Mouse (Mus musculus) MEL (cell line): ENCODE measurements around the gene Gltp. TPM values are rescaled to one million over a fixed set of nuclear protein-coding genes. Genes with fewer than 3 reads are reported as not detected.
A peak's percentile ranks its signal among the peaks of the same experiment; 100 is the strongest.

Source experiments
- DNase-seq: peaks from one replicate; pipeline ENCODE4 v3.0.0; 2011; ENCODE audit warnings: low read depth, low spot score
- H3K27ac ChIP-seq: 2 replicates; pipeline ENCODE4 v1.5.1; 2012; ENCODE audit warnings: low read depth, mild to moderate bottlenecking, control low read depth, low read length, moderate library complexity; ENCODE audit not compliant: control insufficient read depth
- H3K27me3 ChIP-seq, 2 experiments: fragments of 150-350 bp in 1 of 2; sonication (generic) in 1 of 2; 2 replicates each; pipeline ENCODE4 v1.6.1; 2012; ENCODE audit warnings: low read length in 2 of 2, mild to moderate bottlenecking in 2 of 2, improper control_type of control experiment in 1 of 2, moderate library complexity in 1 of 2; ENCODE audit not compliant: insufficient read depth in 2 of 2, control insufficient read depth in 1 of 2
- H3K36me3 ChIP-seq, 2 experiments: 2 replicates each; pipeline ENCODE4 v1.6.1; 2012 to 2014; ENCODE audit warnings: low read length in 2 of 2, improper control_type of control experiment in 1 of 2, inconsistent platforms in 1 of 2, mild to moderate bottlenecking in 1 of 2; ENCODE audit not compliant: insufficient read depth in 2 of 2, control insufficient read depth in 1 of 2
- H3K4me1 ChIP-seq, 2 experiments: fragments of 150-350 bp in 1 of 2; sonication (generic) in 1 of 2; 2 replicates each; pipeline ENCODE4 v1.6.1; 2012; ENCODE audit warnings: low read length in 2 of 2, improper control_type of control experiment in 1 of 2, mild to moderate bottlenecking in 1 of 2; ENCODE audit not compliant: insufficient read depth in 2 of 2, control insufficient read depth in 1 of 2
- H3K4me3 ChIP-seq, 2 experiments: fragments of 150-350 bp in 1 of 2; sonication (generic) in 1 of 2; 2 replicates each; pipeline ENCODE4 v1.5.1; 2012; ENCODE audit warnings: low read depth in 2 of 2, low read length in 2 of 2, mild to moderate bottlenecking in 2 of 2, moderate library complexity in 2 of 2, control low read depth in 1 of 2, improper control_type of control experiment in 1 of 2; ENCODE audit not compliant: control insufficient read depth in 1 of 2, insufficient read depth in 1 of 2
- H3K79me2 ChIP-seq: 2 replicates; pipeline ENCODE4 v1.6.1; 2012; ENCODE audit warnings: mild to moderate bottlenecking, low read length, moderate library complexity; ENCODE audit not compliant: control insufficient read depth, poor library complexity, insufficient read depth
- H3K9ac ChIP-seq: 2 replicates; pipeline ENCODE4 v1.6.1; 2012; ENCODE audit warnings: low read depth, mild to moderate bottlenecking, control low read depth, low read length, moderate library complexity; ENCODE audit not compliant: control insufficient read depth, poor library complexity, severe bottlenecking
- H3K9me3 ChIP-seq: fragments of 150-350 bp; sonication (generic); replicated peaks from 2 replicates; pipeline ENCODE4 v1.6.1; 2012; ENCODE audit warnings: mild to moderate bottlenecking, low read length, improper control_type of control experiment, moderate library complexity; ENCODE audit not compliant: insufficient read depth
- BHLHE40 ChIP-seq: IDR thresholded peaks from 2 replicates; pipeline ENCODE4 v1.6.1; 2012; ENCODE audit warnings: low read depth, mild to moderate bottlenecking, inconsistent platforms, low read length, improper control_type of control experiment, borderline replicate concordance
- CHD1 ChIP-seq: IDR thresholded peaks from 2 replicates; pipeline ENCODE4 v1.6.1; 2012; ENCODE audit warnings: low read depth, mild to moderate bottlenecking, inconsistent platforms, low read length, improper control_type of control experiment
- CHD2 ChIP-seq: IDR thresholded peaks from 2 replicates; pipeline ENCODE4 v1.6.1; 2011; ENCODE audit warnings: low read length, improper control_type of control experiment
- ELF1 ChIP-seq: IDR thresholded peaks from 2 replicates; pipeline ENCODE4 v1.6.1; 2014; ENCODE audit warnings: low read depth, mild to moderate bottlenecking, inconsistent platforms, low read length, improper control_type of control experiment, moderate library complexity
- EP300 ChIP-seq, 2 experiments: IDR thresholded peaks; 2 replicates each; pipeline ENCODE4 v1.6.1; 2011; ENCODE audit warnings: improper control_type of control experiment in 2 of 2, low read length in 2 of 2, low read depth in 1 of 2, mild to moderate bottlenecking in 1 of 2
- GATA1 ChIP-seq: IDR thresholded peaks from 2 replicates; pipeline ENCODE4 v1.6.1; 2011; ENCODE audit warnings: low read depth, low read length, improper control_type of control experiment
- HCFC1 ChIP-seq: IDR thresholded peaks from 2 replicates; pipeline ENCODE4 v1.6.1; 2012; ENCODE audit warnings: low read depth, mild to moderate bottlenecking, inconsistent platforms, low read length, improper control_type of control experiment, moderate library complexity
- JUND ChIP-seq: IDR thresholded peaks from 2 replicates; pipeline ENCODE4 v1.6.1; 2011; ENCODE audit warnings: low read depth, mild to moderate bottlenecking, improper control_type of control experiment, low read length
- MAFK ChIP-seq: IDR thresholded peaks from 2 replicates; pipeline ENCODE4 v1.6.1; 2011; ENCODE audit warnings: low read depth, mild to moderate bottlenecking, low read length, improper control_type of control experiment, borderline replicate concordance
- MAX ChIP-seq: IDR thresholded peaks from 2 replicates; pipeline ENCODE4 v1.6.1; 2011; ENCODE audit warnings: low read length, improper control_type of control experiment
- MAZ ChIP-seq: IDR thresholded peaks from 2 replicates; pipeline ENCODE4 v1.6.1; 2012; ENCODE audit warnings: low read depth, mild to moderate bottlenecking, inconsistent platforms, low read length, improper control_type of control experiment
- MEF2A ChIP-seq: IDR thresholded peaks from 2 replicates; pipeline ENCODE4 v1.6.1; 2014; ENCODE audit warnings: low read depth, mild to moderate bottlenecking, inconsistent platforms, low read length, improper control_type of control experiment; ENCODE audit not compliant: poor library complexity, insufficient replicate concordance, severe bottlenecking; ENCODE audit errors: extremely low read depth
- MXI1 ChIP-seq: IDR thresholded peaks from 2 replicates; pipeline ENCODE4 v1.6.1; 2011; ENCODE audit warnings: mild to moderate bottlenecking, low read depth, low read length, improper control_type of control experiment
- MYB ChIP-seq: IDR thresholded peaks from 2 replicates; pipeline ENCODE4 v1.6.1; 2011; ENCODE audit warnings: mild to moderate bottlenecking, low read depth, low read length, improper control_type of control experiment
- MYC ChIP-seq: IDR thresholded peaks from 2 replicates; pipeline ENCODE4 v1.6.1; 2011; ENCODE audit warnings: low read depth, mild to moderate bottlenecking, low read length, improper control_type of control experiment, moderate library complexity
- NELFE ChIP-seq: IDR thresholded peaks from 2 replicates; pipeline ENCODE4 v1.6.1; 2011; ENCODE audit warnings: low read depth, low read length, improper control_type of control experiment
- POLR2A ChIP-seq, 2 experiments: IDR thresholded peaks; 2 replicates each; pipeline ENCODE4 v1.6.1; 2011 to 2012; ENCODE audit warnings: low read length in 2 of 2, mild to moderate bottlenecking in 2 of 2, control low read depth in 1 of 2, improper control_type of control experiment in 1 of 2, low read depth in 1 of 2, moderate library complexity in 1 of 2; ENCODE audit not compliant: control insufficient read depth in 1 of 2, insufficient read depth in 1 of 2, poor library complexity in 1 of 2
- POLR2AphosphoS2 ChIP-seq: IDR thresholded peaks from 2 replicates; pipeline ENCODE4 v1.6.1; 2011; ENCODE audit warnings: low read length, improper control_type of control experiment
- POLR2AphosphoS5 ChIP-seq: IDR thresholded peaks from 2 replicates; pipeline ENCODE4 v1.6.1; 2012; ENCODE audit warnings: low read depth, borderline replicate concordance, mild to moderate bottlenecking, inconsistent platforms, low read length, moderate library complexity, mixed read lengths
- RAD21 ChIP-seq: IDR thresholded peaks from 2 replicates; pipeline ENCODE4 v1.6.1; 2011; ENCODE audit warnings: mild to moderate bottlenecking, low read depth, low read length, improper control_type of control experiment
- SIN3A ChIP-seq: IDR thresholded peaks from 2 replicates; pipeline ENCODE4 v1.6.1; 2012; ENCODE audit warnings: low read length, improper control_type of control experiment, inconsistent platforms
- TAL1 ChIP-seq: IDR thresholded peaks from 2 replicates; pipeline ENCODE4 v1.6.1; 2012; ENCODE audit warnings: mild to moderate bottlenecking, inconsistent platforms, low read length, moderate library complexity, mixed read lengths
- TBP ChIP-seq: IDR thresholded peaks from 2 replicates; pipeline ENCODE4 v1.8.0; 2011; ENCODE audit warnings: low read depth, low read length, improper control_type of control experiment
- TCF12 ChIP-seq: IDR thresholded peaks from 2 replicates; pipeline ENCODE4 v1.6.1; 2014; ENCODE audit warnings: low read depth, mild to moderate bottlenecking, inconsistent platforms, low read length, improper control_type of control experiment, moderate library complexity
- UBTF ChIP-seq: IDR thresholded peaks from 2 replicates; pipeline ENCODE4 v1.6.1; 2012; ENCODE audit warnings: low read depth, mild to moderate bottlenecking, inconsistent platforms, low read length, improper control_type of control experiment, moderate library complexity, borderline replicate concordance; ENCODE audit not compliant: insufficient read depth
- ZC3H11A ChIP-seq: IDR thresholded peaks from 2 replicates; pipeline ENCODE4 v1.6.1; 2012; ENCODE audit warnings: low read depth, mild to moderate bottlenecking, inconsistent platforms, low read length, improper control_type of control experiment
- ZKSCAN1 ChIP-seq: IDR thresholded peaks from 2 replicates; pipeline ENCODE4 v1.6.1; 2012; ENCODE audit warnings: low read depth, mild to moderate bottlenecking, inconsistent platforms, low read length, improper control_type of control experiment, moderate library complexity
- ZMIZ1 ChIP-seq: IDR thresholded peaks from 2 replicates; pipeline ENCODE4 v1.6.1; 2012; ENCODE audit warnings: low read depth, mild to moderate bottlenecking, inconsistent platforms, low read length, improper control_type of control experiment, moderate library complexity
- ZNF384 ChIP-seq: IDR thresholded peaks from 2 replicates; pipeline ENCODE4 v1.6.1; 2012; ENCODE audit warnings: low read depth, mild to moderate bottlenecking, inconsistent platforms, low read length, improper control_type of control experiment
- polyA plus RNA-seq, 2 experiments: library from polyadenylated mRNA; stranded (reverse) in 1 of 2; unstranded in 1 of 2; fragments of >175 nt in 1 of 2; fragments of >200 nt in 1 of 2; gene quantifications; 2 replicates each; pipeline versions ENCODE4 v1.2.1 to v1.2.4; 2012; ENCODE audit warnings: low replicate concordance in 2 of 2, low read depth in 1 of 2; ENCODE audit not compliant: insufficient read length in 2 of 2, insufficient read depth in 1 of 2, missing spikeins in 1 of 2
- total RNA-seq: library from RNA; depleted of rRNA; stranded (reverse); fragments of 300-350 nt; gene quantifications from 2 replicates; pipeline ENCODE4 v1.2.3, GENCODE M21; 2012

Gene Gltp
- total and polyA plus RNA-seq, 3 experiments = 18.8 to 211 (median 67.2) TPM

GRCm38 (mm10) chr5:114698044-114698746 lies 7.4 kb upstream of the Gltp start:
- no peak for DNase-seq
- H3K9me3 ChIP-seq = no peaks in the 10 kb centered on the region
- no peak for TF ChIP-seq ZNF384
- no peak for TF ChIP-seq ELF1
- no peak for TF ChIP-seq SIN3A
- TF ChIP-seq TCF12 = no peak
- TF ChIP-seq MAX = no peak
- no peak for TF ChIP-seq POLR2A (IDR thresholded peaks at IDR 0.05; ENCODE audit: control insufficient read depth in 1 of 2, insufficient read depth in 1 of 2, low read depth in 1 of 2, low read length in 2 of 2, poor library complexity in 1 of 2)
- no peak for TF ChIP-seq EP300 (IDR thresholded peaks at IDR 0.05; ENCODE audit: low read depth in 1 of 2, low read length in 2 of 2)
- no peak for TF ChIP-seq UBTF
- TF ChIP-seq ZMIZ1 = no peak
- TF ChIP-seq MAZ = no peak
- TF ChIP-seq TAL1 = no peak
- no peak for TF ChIP-seq MYB
- no peak for TF ChIP-seq MYC
- TF ChIP-seq GATA1 = no peak
- no peak for TF ChIP-seq POLR2AphosphoS2
- no peak overlapping the region for H3K4me3 ChIP-seq
- H3K9ac ChIP-seq = no peak overlapping the region
- H3K79me2 ChIP-seq = no peaks in the 10 kb centered on the region
- peaks cover 0 to 10% of the 10 kb centered on the region in 2 experiments; a peak in 1 of 4 replicates for H3K4me1 ChIP-seq
- no peak overlapping the region for H3K27ac ChIP-seq
- H3K36me3 ChIP-seq = peaks cover 0 to 8% of the 10 kb centered on the region in 2 experiments; a peak in 2 of 4 replicates
- peaks cover 0 to 2% of the 10 kb centered on the region in 2 experiments; a peak in 1 of 4 replicates for H3K27me3 ChIP-seq

GRCm38 (mm10) chr5:114696939-114697338 lies 6.2 kb upstream of the Gltp start:
- Histone ChIP-seq H3K4me1 (peaks cover 0 to 12% of the 10 kb centered on the region in 2 experiments; a peak in 1 of 4 replicates), H3K36me3 (peaks cover 0 to 8% of the 10 kb centered on the region in 2 experiments; a peak in 2 of 4 replicates), H3K9me3 (no peaks in the 10 kb centered on the region), H3K9ac (peak overlapping the region; percentile 81), H3K27me3 (peaks cover 0 to 2% of the 10 kb centered on the region in 2 experiments; a peak in 1 of 4 replicates), H3K79me2 (no peaks in the 10 kb centered on the region), H3K27ac (peak overlapping the region; percentile 50), H3K4me3 (peak overlapping the region; percentile 62 to 72)
- DNase-seq = peak; percentile 96
- TF ChIP-seq GATA1 (no peak), TBP (peak; percentile 95), BHLHE40 (no peak), NELFE (peak; percentile 87), TCF12 (peak; percentile 45), HCFC1 (0 out of 2 replicates have a peak, but pooled peaks have one; percentile 12), MXI1 (peak; percentile 59), ELF1 (no peak), POLR2AphosphoS2 (peak; percentile 85; the same call in 1 of the 2 replicates), MAX (peak; percentile 44; the same call in 1 of the 2 replicates), MYB (no peak), MAFK (no peak), POLR2A (IDR thresholded peaks at IDR 0.05; ENCODE audit: control insufficient read depth in 1 of 2, insufficient read depth in 1 of 2, low read depth in 1 of 2, low read length in 2 of 2, poor library complexity in 1 of 2) (peak; percentile 61 to 90; a peak in 3 of 4 replicates), MEF2A (no peak), ZKSCAN1 (no peak), RAD21 (no peak), JUND (no peak), MYC (peak; percentile 63; the same call in 1 of the 2 replicates), CHD2 (no peak), POLR2AphosphoS5 (no peak), ZC3H11A (no peak), CHD1 (no peak)
